Mouse (Mus musculus) CH12.LX (cell line): Measurements from ENCODE around the gene Ajm1. TPM values are rescaled to one million over a fixed set of nuclear protein-coding genes. Genes with fewer than 3 reads are reported as not detected.

Experiments
- DNase-seq: peaks from one replicate; pipeline ENCODE4 v3.0.0-alpha.2; 2013; ENCODE audit errors: extremely low read depth
- H3K27ac ChIP-seq: 2 replicates; pipeline ENCODE4 v1.5.1; 2012; ENCODE audit warnings: low read depth, mild to moderate bottlenecking, control low read depth, moderate library complexity; ENCODE audit not compliant: insufficient read depth
- H3K27me3 ChIP-seq: replicated peaks from 2 replicates; pipeline ENCODE3; 2012; ENCODE audit warnings: inconsistent platforms
- H3K36me3 ChIP-seq, 2 experiments: replicated peaks in 1 of 2; 2 replicates each; pipeline versions ENCODE3 to v1.6.1; 2012; ENCODE audit warnings: inconsistent platforms in 1 of 2, low read length in 1 of 2, mild to moderate bottlenecking in 1 of 2, mixed read lengths in 1 of 2, moderate library complexity in 1 of 2; ENCODE audit not compliant: control insufficient read depth in 1 of 2, insufficient read depth in 1 of 2
- H3K4me1 ChIP-seq, 2 experiments: 2 replicates each; pipeline ENCODE4 v1.6.1; 2012; ENCODE audit warnings: inconsistent platforms in 1 of 2, moderate library complexity in 1 of 2; ENCODE audit not compliant: insufficient read depth in 2 of 2, control insufficient read depth in 1 of 2
- H3K4me2 ChIP-seq: 2 replicates; pipeline ENCODE4 v1.6.1; 2012; ENCODE audit warnings: low read depth, mild to moderate bottlenecking, control low read depth; ENCODE audit not compliant: poor library complexity, insufficient read depth, severe bottlenecking
- H3K4me3 ChIP-seq, 3 experiments: fragments of 150-350 bp in 1 of 3; sonication (generic) in 1 of 3; replicated peaks in 1 of 3; 2 replicates each; pipeline versions ENCODE3 to v1.5.1; 2011 to 2012; ENCODE audit warnings: low read depth in 2 of 3, low read length in 2 of 3, mild to moderate bottlenecking in 2 of 3, moderate library complexity in 2 of 3, control low read depth in 1 of 3, improper control_type of control experiment in 1 of 3, inconsistent platforms in 1 of 3, mixed read lengths in 1 of 3; ENCODE audit not compliant: poor library complexity in 1 of 3
- H3K79me2 ChIP-seq: replicated peaks from 2 replicates; pipeline ENCODE4 v1.6.1; 2012; ENCODE audit warnings: mild to moderate bottlenecking, moderate library complexity; ENCODE audit not compliant: control insufficient read depth, poor library complexity, insufficient read depth, severe bottlenecking; ENCODE audit errors: extremely low read depth
- H3K9ac ChIP-seq: 2 replicates; pipeline ENCODE4 v1.6.1; 2012; ENCODE audit warnings: low read depth, mild to moderate bottlenecking, control low read depth, moderate library complexity; ENCODE audit not compliant: insufficient read depth
- H3K9me3 ChIP-seq: replicated peaks from 2 replicates; pipeline ENCODE3; 2012; ENCODE audit warnings: low read length, inconsistent platforms, mixed read lengths
- CTCF ChIP-seq, 2 experiments: IDR thresholded peaks in 1 of 2; conservative IDR thresholded peaks in 1 of 2; 2 replicates each; pipeline ENCODE4 v1.5.1; 2011 to 2012; ENCODE audit warnings: low read depth in 2 of 2, low read length in 2 of 2, improper control_type of control experiment in 1 of 2, inconsistent platforms in 1 of 2, mild to moderate bottlenecking in 1 of 2, moderate library complexity in 1 of 2
- ELF1 ChIP-seq: IDR thresholded peaks from 2 replicates; pipeline ENCODE4 v1.6.1; 2014; ENCODE audit warnings: low read depth, mild to moderate bottlenecking, inconsistent platforms, low read length, improper control_type of control experiment
- KAT2A ChIP-seq: IDR thresholded peaks from 2 replicates; pipeline ENCODE4 v1.6.1; 2012; ENCODE audit warnings: low read length, improper control_type of control experiment, inconsistent platforms; ENCODE audit not compliant: insufficient replicate concordance
- MAX ChIP-seq: IDR thresholded peaks from 2 replicates; pipeline ENCODE4 v1.6.1; 2011; ENCODE audit warnings: low read length, improper control_type of control experiment
- MEF2A ChIP-seq: IDR thresholded peaks from 2 replicates; pipeline ENCODE4 v1.6.1; 2014; ENCODE audit warnings: low read depth, mild to moderate bottlenecking, inconsistent platforms, low read length, improper control_type of control experiment, borderline replicate concordance
- MYC ChIP-seq: IDR thresholded peaks from 2 replicates; pipeline ENCODE4 v1.6.1; 2011; ENCODE audit warnings: low read depth, mild to moderate bottlenecking, improper control_type of control experiment, low read length
- RAD21 ChIP-seq: IDR thresholded peaks from 2 replicates; pipeline ENCODE4 v1.6.1; 2011; ENCODE audit warnings: low read depth, mild to moderate bottlenecking, low read length, improper control_type of control experiment, moderate library complexity
- SMC3 ChIP-seq: IDR thresholded peaks from 2 replicates; pipeline ENCODE4 v1.6.1; 2011; ENCODE audit warnings: low read depth, low read length, improper control_type of control experiment
- TBP ChIP-seq: conservative IDR thresholded peaks from 2 replicates; pipeline ENCODE4 v1.6.1; 2011; ENCODE audit warnings: low read depth, low read length, improper control_type of control experiment
- UBTF ChIP-seq: IDR thresholded peaks from 2 replicates; pipeline ENCODE4 v1.6.1; 2012; ENCODE audit warnings: low read depth, mild to moderate bottlenecking, inconsistent platforms, low read length, improper control_type of control experiment, moderate library complexity
- USF2 ChIP-seq: conservative IDR thresholded peaks from 2 replicates; pipeline ENCODE4 v1.6.1; 2011; ENCODE audit warnings: low read depth, low read length, improper control_type of control experiment
- ZMIZ1 ChIP-seq: IDR thresholded peaks from 2 replicates; pipeline ENCODE4 v1.6.1; 2012; ENCODE audit warnings: low read depth, mild to moderate bottlenecking, inconsistent platforms, low read length, improper control_type of control experiment
- dilution Hi-C: fragments of 300-500 bp; cut with MboI; formaldehyde crosslinking; loops from 2 replicates; pipeline ENCODE4 v1.14.3; 2020; ENCODE audit warnings: low sequenced_read_pairs; ENCODE audit not compliant: extremely low pct_unique_long_range_greater_than_20kb, extremely low pct_ligation_motif_present
- in situ Hi-C: fragments of 300-500 bp; cut with MboI; formaldehyde crosslinking; loops from 3 replicates; pipeline ENCODE4 v1.14.3; 2019; ENCODE audit warnings: low sequenced_read_pairs, low pct_ligation_motif_present, low pct_unique_long_range_greater_than_20kb, mixed read lengths
- polyA plus RNA-seq: library from polyadenylated mRNA; unstranded; fragments of >175 nt; gene quantifications from 2 replicates; pipeline ENCODE4 v1.2.1, GENCODE M21; 2012; ENCODE audit warnings: low read depth; ENCODE audit not compliant: insufficient read length
- total RNA-seq, 2 experiments: library from RNA; depleted of rRNA; stranded (reverse); fragments of 300-350 nt in 1 of 2; fragments of >200 nt in 1 of 2; gene quantifications; 2 replicates each; pipeline ENCODE4 v1.2.3; 2012 to 2014

Ajm1 gene
- total and polyA plus RNA-seq, 3 experiments, result 0.31 to 1.4 (median 1.4) TPM

DNA sequence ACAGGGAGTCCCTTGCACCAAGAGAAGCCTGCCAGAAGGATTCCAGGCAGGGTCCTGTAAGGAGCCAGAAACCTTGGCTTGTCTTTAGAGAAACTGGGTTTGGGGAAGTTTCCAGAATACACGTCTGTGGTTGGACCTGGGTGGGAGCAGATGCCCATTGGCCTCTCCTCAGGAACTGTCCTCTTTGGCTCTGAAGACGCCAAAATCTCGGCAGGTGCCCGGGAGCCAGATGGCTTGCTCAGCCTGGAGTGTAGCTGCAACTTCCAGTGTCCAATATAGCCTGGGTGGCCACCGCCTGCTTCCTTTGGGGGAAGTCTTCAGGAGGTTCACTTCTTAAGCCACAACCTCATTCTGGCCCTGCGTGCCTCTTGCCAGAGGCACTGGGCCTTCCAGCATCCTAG lies 344 bp upstream of the Ajm1 start:
- peaks cover 46 to 80% of the 10 kb centered on the region in 2 experiments for H3K36me3 ChIP-seq
- H3K4me2 ChIP-seq, result no peak overlapping the region
- H3K27ac ChIP-seq, result no peak overlapping the region
- peaks cover 33% of the 10 kb centered on the region for H3K9me3 ChIP-seq
- no peaks in the 10 kb centered on the region for H3K79me2 ChIP-seq
- no peaks in the 10 kb centered on the region for H3K27me3 ChIP-seq
- dilution Hi-C loops, result no loop called here
- DNase-seq, result no peak
- H3K4me1 ChIP-seq, result peaks cover 5 to 24% of the 10 kb centered on the region in 2 experiments; a peak in 3 of 4 replicates
- H3K9ac ChIP-seq, result no peak overlapping the region
- H3K4me3 ChIP-seq, result no peak overlapping the region
- in situ Hi-C loops, result no loop called here
- TF ChIP-seq TBP (no peak), ELF1 (no peak), RAD21 (no peak), KAT2A (no peak), UBTF (no peak), MAX (no peak), ZMIZ1 (no peak), USF2 (no peak)

- peak; percentile 28 for DNase-seq
- in situ Hi-C loops (no loop called here), dilution Hi-C loops (no loop called here)
- Histone ChIP-seq H3K36me3 (peaks cover 42 to 75% of the 10 kb centered on the region in 2 experiments), H3K9me3 (peaks cover 39% of the 10 kb centered on the region), H3K79me2 (no peaks in the 10 kb centered on the region), H3K9ac (no peak overlapping the region), H3K4me3 (peak overlapping the region in 2 of 3 experiments; percentile 57 to 60), H3K4me2 (no peak overlapping the region), H3K27me3 (no peaks in the 10 kb centered on the region), H3K27ac (no peak overlapping the region), H3K4me1 (peaks cover 8 to 31% of the 10 kb centered on the region in 2 experiments; a peak in 3 of 4 replicates)
- peak; percentile 49; the same call in 1 of the 2 replicates for TF ChIP-seq MYC
- TF ChIP-seq MAX, result peak; percentile 77
- TF ChIP-seq CTCF (conservative IDR thresholded peaks at IDR 0.05 in 1 of 2, IDR thresholded peaks at IDR 0.05 in 1 of 2; ENCODE audit: low read depth in 2 of 2, low read length in 2 of 2), result no peak
Measured at GRCm38 (mm10) chr2:25580621-25581101, 896 bp downstream of the Ajm1 start.

- Histone ChIP-seq H3K27ac (no peak overlapping the region), H3K4me3 (no peak overlapping the region), H3K4me2 (no peak overlapping the region), H3K9me3 (peaks cover 39% of the 10 kb centered on the region), H3K79me2 (no peaks in the 10 kb centered on the region), H3K36me3 (peaks cover 35 to 67% of the 10 kb centered on the region in 2 experiments), H3K4me1 (peaks cover 9 to 35% of the 10 kb centered on the region in 2 experiments; a peak in 3 of 4 replicates), H3K9ac (no peak overlapping the region), H3K27me3 (no peaks in the 10 kb centered on the region)
- in situ Hi-C loops, result no loop called here
- peak; percentile 24 for DNase-seq
- no peak for TF ChIP-seq MEF2A
- TF ChIP-seq CTCF (conservative IDR thresholded peaks at IDR 0.05 in 1 of 2, IDR thresholded peaks at IDR 0.05 in 1 of 2; ENCODE audit: low read depth in 2 of 2, low read length in 2 of 2), result peak in 1 of 2 experiments; percentile 42; a peak in 2 of 4 replicates
- TF ChIP-seq SMC3, result peak; percentile 15; the same call in 1 of the 2 replicates
- dilution Hi-C loops, result no loop called here
Measured at GRCm38 (mm10) chr2:25579737-25580460, 1.7 kb downstream of the Ajm1 start.
